Comparison of ENCODE assay signal across 17 mouse cellular contexts in the genomic region with DNA sequence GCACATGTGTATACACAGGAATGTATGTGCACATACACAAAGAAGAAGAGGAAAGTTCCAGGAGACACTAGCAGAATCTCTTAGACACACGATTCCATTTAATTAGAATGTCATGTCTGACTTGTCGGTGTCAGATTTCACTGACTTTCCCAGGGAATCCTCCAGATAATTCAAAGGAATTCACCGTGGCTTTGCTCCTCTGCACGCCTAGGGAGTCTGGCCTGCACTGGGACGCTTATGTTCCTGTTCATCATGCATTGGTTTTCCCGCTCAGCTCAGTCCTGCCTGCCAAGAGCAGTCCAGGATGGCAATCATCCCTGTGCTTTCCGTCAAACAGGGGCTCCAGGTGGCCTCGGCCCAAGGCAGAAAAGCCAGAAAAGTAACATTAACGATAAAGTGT. TPM values are rescaled to one million over a fixed set of nuclear protein-coding genes. Genes with fewer than 3 reads are reported as not detected.
A peak's percentile ranks its signal among the peaks of the same experiment; 100 is the strongest.
DNase-seq lines count a peak whose midpoint lies in the region; ATAC-seq and TF ChIP-seq lines count a peak whose summit lies in the region.
"Had no signal": no experiment of that assay in that cellular context is flagged by ENCODE, and none has a peak within 500 bp of the region (broad histone marks: within the 10 kb centered on the region; RNA-seq: fewer than 3 reads in every experiment).

No protein-coding gene starts in this region.

- peak; percentile 42; the same call in 1 of the 2 replicates for ATAC-seq in kidney, embryonic 16.5 days (ENCODE audit: low FRiP score, low TSS enrichment)
- 0 out of 2 replicates have a peak, but pooled peaks have one; percentile 65 for ATAC-seq in limb, embryonic 14.5 days (ENCODE audit: low FRiP score, low read depth)
- ATAC-seq: forebrain, embryonic 16.5 days had no signal

- no peak overlapping the region for H3K27ac ChIP-seq in kidney, embryonic 16.5 days (ENCODE audit: low read length)
- H3K27ac ChIP-seq in limb, embryonic 14.5 days (replicated peaks; ENCODE audit: low read depth, low read length) = no peak overlapping the region
- H3K27ac ChIP-seq: gastrocnemius, adult 2 months; heart, embryonic 10.5 days had no signal

- no peaks in the 10 kb centered on the region for H3K27me3 ChIP-seq in kidney, embryonic 16.5 days (ENCODE audit: insufficient read depth, low read length)
- H3K27me3 ChIP-seq in limb, embryonic 14.5 days (ENCODE audit: control insufficient read depth, insufficient read depth, low read length) = no peaks in the 10 kb centered on the region

- H3K4me1 ChIP-seq in kidney, embryonic 16.5 days (ENCODE audit: insufficient read depth, low read length) = no peaks in the 10 kb centered on the region
- H3K4me1 ChIP-seq in limb, embryonic 14.5 days (ENCODE audit: control insufficient read depth, insufficient read depth, low read length) = no peaks in the 10 kb centered on the region
- H3K4me1 ChIP-seq: heart, embryonic 10.5 days had no signal

- H3K36me3 ChIP-seq in kidney, embryonic 16.5 days (ENCODE audit: insufficient read depth, low read length) = no peaks in the 10 kb centered on the region
- H3K36me3 ChIP-seq in limb, embryonic 14.5 days (ENCODE audit: control insufficient read depth, insufficient read depth, low read length) = no peaks in the 10 kb centered on the region
- H3K36me3 ChIP-seq: heart, embryonic 10.5 days had no signal

- no peak for TF ChIP-seq POLR2A in limb, embryonic 14.5 days (IDR thresholded peaks at IDR 0.05; ENCODE audit: borderline replicate concordance, extremely low read depth, insufficient read depth, insufficient read length)

- H3K4me2 ChIP-seq in kidney, embryonic 16.5 days (replicated peaks; ENCODE audit: low read depth, low read length) = no peak overlapping the region
- no peak overlapping the region for H3K4me2 ChIP-seq in limb, embryonic 14.5 days (replicated peaks; ENCODE audit: low read depth, low read length, severe bottlenecking)
- H3K4me2 ChIP-seq: liver, embryonic 11.5 days; lung, embryonic 14.5 days had no signal

- 32% methylated on average over 9 of the region's 9 CpGs for WGBS in kidney, embryonic 16.5 days
- 20% methylated on average over 9 of the region's 9 CpGs for WGBS in limb, embryonic 14.5 days

- H3K9me3 ChIP-seq in kidney, embryonic 16.5 days (ENCODE audit: low read length) = peaks cover 7% of the 10 kb centered on the region; the same call in 1 of the 2 replicates
- H3K9me3 ChIP-seq in limb, embryonic 14.5 days (ENCODE audit: control insufficient read depth, low read length) = no peaks in the 10 kb centered on the region
- H3K9me3 ChIP-seq: heart, embryonic 10.5 days had no signal

- no peak overlapping the region for H3K9ac ChIP-seq in kidney, embryonic 16.5 days (replicated peaks; ENCODE audit: low read length)
- H3K9ac ChIP-seq in limb, embryonic 14.5 days (ENCODE audit: low read depth, low read length, severe bottlenecking) = no peak overlapping the region
- H3K9ac ChIP-seq: lung, embryonic 14.5 days had no signal

- no peak for DNase-seq in kidney, adult 11 months
- DNase-seq in NIH3T3 (ENCODE audit: low read depth) = peak; percentile 72
- DNase-seq in embryo, embryonic 11.5 days (ENCODE audit: low read depth, low spot score) = peak; percentile 19
- DNase-seq in limb, embryonic 14.5 days (ENCODE audit: low spot score) = peak; percentile 41
- DNase-seq in ovary, postnatal 14 days (ENCODE audit: low spot score) = no peak
- no peak for DNase-seq in right cerebral cortex, postnatal 36 days (ENCODE audit: low spot score in 2 of 2)
- DNase-seq: adrenal gland, postnatal 25 days; cerebellum, postnatal 10 days; gastrocnemius, adult 2 months; heart, postnatal 14 days; kidney, postnatal 10 days; layer of hippocampus, adult 9-11 months; lung, embryonic 14.5 days had no signal

- H3K4me3 ChIP-seq in kidney, embryonic 16.5 days (ENCODE audit: low read length) = no peak overlapping the region
- no peak overlapping the region for H3K4me3 ChIP-seq in limb, embryonic 14.5 days (replicated peaks; ENCODE audit: low read length)
- H3K4me3 ChIP-seq: gastrocnemius, adult 2 months; heart, embryonic 10.5 days had no signal

RNA-seq across cellular contexts. Expression of a gene that starts 34.9 kb away (rescaled TPM):
- 34.3 and 36.5 TPM in 2 replicates for polyA plus RNA-seq in kidney, embryonic 16.5 days (2015; fragmentation: Nextera tagmentation; extraction: Ambion mirVana)
- 27.3 and 36.7 TPM in 2 replicates for polyA plus RNA-seq in limb, embryonic 14.5 days (2012; rRNA removed)
- 22.6 and 25.5 TPM in 2 replicates for polyA plus RNA-seq in limb, embryonic 14.5 days (2014; fragmentation: Nextera tagmentation; extraction: Ambion mirVana)

Comparison
In these comparisons a context has a peak if more than half of its experiments do, and no peak if none do; other contexts are left out.
1. DNase-seq: peak in NIH3T3 (single experiment), embryo, embryonic 11.5 days (single experiment) and limb, embryonic 14.5 days (single experiment); none in kidney, adult 11 months (single experiment), ovary, postnatal 14 days (single experiment) and right cerebral cortex, postnatal 36 days (0 of 2).